Mouse (Mus musculus) neutrophil, adult 83 days (primary cell): Measurements from ENCODE around the gene Scgb1c1. TPM values are rescaled to one million over a fixed set of nuclear protein-coding genes. Genes with fewer than 3 reads are reported as not detected.

ENCODE experiments used
- total RNA-seq, 2 experiments: library from RNA; stranded (reverse); gene quantifications; one replicate each; pipeline ENCODE4 v1.2.4; 2023

Scgb1c1 gene
- total RNA-seq = not detected

GRCm38 (mm10) chr7:140844905-140845665 lies at the start of gene Scgb1c1:
TSS of gene Scgb1c1 (plus strand) at chr7:140845547.

GRCm38 (mm10) chr7:140821653-140822329 lies 23.6 kb upstream of the Scgb1c1 start, which contains the start of gene Zfp941:
TSS of gene Zfp941 (minus strand) at chr7:140822178.

GRCm38 (mm10) chr7:140834968-140835757 lies 10.2 kb upstream of the Scgb1c1 start, which contains the start of gene Urah:
TSS of gene Urah (plus strand) at chr7:140835018.

GRCm38 (mm10) chr7:140847755-140848580 lies 2.6 kb downstream of the Scgb1c1 start, which contains the start of gene Odf3:
TSS of gene Odf3 (plus strand) at chr7:140847805.

GRCm38 (mm10) chr7:140855860-140856784 lies 10.8 kb downstream of the Scgb1c1 start, which contains the start of gene Gm45785:
TSS of gene Gm45785 (minus strand) at chr7:140856331.

GRCm38 (mm10) chr7:140856785-140857549 lies 11.6 kb downstream of the Scgb1c1 start, which contains the start of gene Ric8a:
TSS of gene Ric8a (plus strand) at chr7:140856957.

GRCm38 (mm10) chr7:140857550-140858505 lies 12.5 kb downstream of the Scgb1c1 start, which contains the start of gene Bet1l:
TSS of gene Bet1l (minus strand) at chr7:140857577.

GRCm38 (mm10) chr7:140881696-140882468 lies 36.5 kb downstream of the Scgb1c1 start, which contains the start of the genes Psmd13 and Sirt3:
TSS of gene Psmd13 (plus strand) at chr7:140881968.
TSS of gene Sirt3 (minus strand) at chr7:140882309.

Other genes starting within 250 kb of the Scgb1c1 start
- not detected for gene Olfr46, start 244.3 kb upstream of the Scgb1c1 start, total RNA-seq
- gene Olfr61, start 216.6 kb upstream of the Scgb1c1 start, total RNA-seq = not detected
- not detected for gene Olfr53, start 199.1 kb upstream of the Scgb1c1 start, total RNA-seq
- gene Olfr539, start 185.6 kb upstream of the Scgb1c1 start, total RNA-seq = under 1 TPM in 1 of 2 experiments, not detected in 1; 0.02 TPM
- gene Olfr45, start 163.6 kb upstream of the Scgb1c1 start, total RNA-seq = under 1 TPM in 1 of 2 experiments, not detected in 1; 0.04 TPM
- not detected for gene Olfr541, start 148.3 kb upstream of the Scgb1c1 start, total RNA-seq
- not detected for gene Cyp2e1, start 81.8 kb upstream of the Scgb1c1 start, total RNA-seq
- gene Syce1, start 57.7 kb upstream of the Scgb1c1 start, total RNA-seq = not detected
- not detected for gene Zfp941, start 23.4 kb upstream of the Scgb1c1 start, total RNA-seq
- gene Urah, start 10.5 kb upstream of the Scgb1c1 start, total RNA-seq = not detected
- gene Odf3, start 2.3 kb downstream of the Scgb1c1 start, total RNA-seq = not detected
- not detected for gene Gm45785, start 10.8 kb downstream of the Scgb1c1 start, total RNA-seq
- 100 to 1,000 TPM in 1 of 2 experiments, 10 to 100 TPM in 1; 87.9 to 102 TPM for gene Ric8a, start 11.4 kb downstream of the Scgb1c1 start, total RNA-seq
- 10 to 100 TPM; 22.0 to 22.9 TPM for gene Bet1l, start 12.0 kb downstream of the Scgb1c1 start, total RNA-seq
- gene Psmd13, start 36.4 kb downstream of the Scgb1c1 start, total RNA-seq = 10 to 100 TPM; 93.4 to 95.3 TPM
- gene Sirt3, start 36.8 kb downstream of the Scgb1c1 start, total RNA-seq = 10 to 100 TPM; 12.0 to 13.0 TPM
- not detected for gene Cox8b, start 54.9 kb downstream of the Scgb1c1 start, total RNA-seq
- gene Nlrp6, start 75.4 kb downstream of the Scgb1c1 start, total RNA-seq = not detected
- gene Pgghg, start 95.8 kb downstream of the Scgb1c1 start, total RNA-seq = 10 to 100 TPM; 28.1 to 34.5 TPM
- 1 to 10 TPM; 1.3 to 2.7 TPM for gene Ifitm5, start 104.7 kb downstream of the Scgb1c1 start, total RNA-seq
- gene Gm45717, start 110.4 kb downstream of the Scgb1c1 start, total RNA-seq = not detected
- gene Ifitm2, start 110.4 kb downstream of the Scgb1c1 start, total RNA-seq = 100 to 1,000 TPM; 421 to 568 TPM
- gene Ifitm1, start 121.7 kb downstream of the Scgb1c1 start, total RNA-seq = 100 to 1,000 TPM; 245 to 419 TPM
- gene Ifitm3, start 165.2 kb downstream of the Scgb1c1 start, total RNA-seq = 100 to 1,000 TPM; 508 to 583 TPM
- 1,000 to 10,000 TPM in 1 of 2 experiments, 100 to 1,000 TPM in 1; 867 to 1,003 TPM for gene Ifitm6, start 172.4 kb downstream of the Scgb1c1 start, total RNA-seq
- not detected for gene Gm17387, start 183.6 kb downstream of the Scgb1c1 start, total RNA-seq
- 1 to 10 TPM in 1 of 2 experiments, under 1 TPM in 1; 0.73 to 1.3 TPM for gene B4galnt4, start 215.6 kb downstream of the Scgb1c1 start, total RNA-seq
- 1 to 10 TPM; 3.7 to 4.0 TPM for gene Pkp3, start 232.7 kb downstream of the Scgb1c1 start, total RNA-seq